Mouse (Mus musculus): ENCODE data around the gene Tmcc3. TPM values are rescaled to one million over a fixed set of nuclear protein-coding genes. Genes with fewer than 3 reads are reported as not detected.

Tmcc3 gene
- polyA plus RNA-seq, 1 experiment, result 6.2 TPM

DNA sequence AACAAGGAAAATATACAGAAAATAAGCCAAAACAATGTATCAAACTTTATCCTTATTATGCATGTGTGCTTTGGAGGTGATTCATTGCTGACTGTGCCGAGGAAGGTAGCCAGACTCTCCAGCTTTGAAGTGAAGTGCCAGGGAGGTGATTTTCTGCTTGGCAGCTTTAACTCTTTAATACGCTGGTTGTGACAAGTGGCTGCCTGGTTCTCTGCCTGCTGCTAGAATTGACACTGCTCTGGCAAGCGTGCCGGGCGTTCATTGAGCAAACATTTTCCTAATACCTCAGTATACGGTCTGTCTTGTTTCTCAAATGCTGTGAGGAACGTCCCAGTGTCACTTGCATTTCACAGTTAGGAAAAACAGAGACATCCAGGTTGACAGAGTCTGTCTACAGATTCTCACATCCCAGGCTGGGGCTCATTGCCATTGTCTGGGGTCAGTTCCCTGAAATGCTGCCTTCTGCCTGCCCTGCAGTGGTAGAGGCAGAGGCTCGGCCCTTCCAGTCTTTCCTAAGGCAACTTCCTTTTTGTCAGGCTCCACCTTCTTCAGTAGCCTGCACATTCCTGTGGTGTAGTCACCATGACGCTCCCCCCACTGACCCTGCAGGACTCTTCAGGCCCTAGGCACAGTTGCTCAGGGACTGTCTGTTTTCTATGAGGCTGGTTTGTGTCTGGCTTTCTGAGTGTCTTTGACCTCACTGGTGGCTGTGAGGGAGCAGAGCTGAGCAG, 69.1 kb downstream of the Tmcc3 start:
- TF ChIP-seq POLR2A (IDR thresholded peaks at IDR 0.05; ENCODE audit: low read depth, low read length), result no peak
- no peak for TF ChIP-seq CTCF (IDR thresholded peaks at IDR 0.05; ENCODE audit: extremely low read depth, insufficient read depth, insufficient read length, insufficient replicate concordance)
- Histone ChIP-seq H3K27ac (ENCODE audit: insufficient read depth, low read length) (no peak overlapping the region), H3K4me3 (ENCODE audit: extremely low read depth, insufficient read depth, insufficient read length) (no peak overlapping the region), H3K27me3 (ENCODE audit: control insufficient read depth, insufficient read depth, low read length) (no peaks in the 10 kb centered on the region), H3K36me3 (ENCODE audit: control insufficient read depth, insufficient read depth, low read length) (no peaks in the 10 kb centered on the region), H3K4me1 (ENCODE audit: control insufficient read depth, insufficient read depth, insufficient read length) (peaks cover 5% of the 10 kb centered on the region; the same call in 1 of the 2 replicates)
- 78% methylated on average over 9 of the region's 9 CpGs for WGBS
- no peak for DNase-seq (ENCODE audit: low read depth in 1 of 2, low spot score in 2 of 2)

DNA sequence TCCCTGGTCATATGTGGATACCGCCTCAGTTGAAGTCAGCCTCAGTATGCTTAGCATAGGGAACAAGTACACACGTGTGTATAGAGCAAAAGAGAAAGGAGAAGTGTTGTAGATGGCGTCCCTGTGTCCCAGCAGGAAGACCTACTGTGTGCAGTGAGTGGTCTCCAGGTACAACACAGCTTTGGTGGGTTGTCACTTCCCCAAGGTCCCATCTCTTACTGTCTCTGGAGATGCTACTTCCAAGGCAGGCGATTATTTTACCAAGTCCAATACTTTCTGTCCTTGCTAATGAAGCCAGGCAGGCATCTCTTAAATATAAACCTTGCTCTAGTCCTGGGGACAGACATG, 69.6 kb downstream of the Tmcc3 start:
- Histone ChIP-seq H3K4me3 (ENCODE audit: extremely low read depth, insufficient read depth, insufficient read length) (no peak overlapping the region), H3K27me3 (ENCODE audit: control insufficient read depth, insufficient read depth, low read length) (no peaks in the 10 kb centered on the region), H3K27ac (ENCODE audit: insufficient read depth, low read length) (no peak overlapping the region), H3K4me1 (ENCODE audit: control insufficient read depth, insufficient read depth, insufficient read length) (peaks cover 5% of the 10 kb centered on the region; the same call in 1 of the 2 replicates), H3K36me3 (ENCODE audit: control insufficient read depth, insufficient read depth, low read length) (no peaks in the 10 kb centered on the region)
- TF ChIP-seq POLR2A (IDR thresholded peaks at IDR 0.05; ENCODE audit: low read depth, low read length), result no peak
- no peak for TF ChIP-seq CTCF (IDR thresholded peaks at IDR 0.05; ENCODE audit: extremely low read depth, insufficient read depth, insufficient read length, insufficient replicate concordance)
- no peak for DNase-seq (ENCODE audit: low read depth in 1 of 2, low spot score in 2 of 2)
- 68% methylated on average over 4 of the region's 4 CpGs for WGBS

DNA sequence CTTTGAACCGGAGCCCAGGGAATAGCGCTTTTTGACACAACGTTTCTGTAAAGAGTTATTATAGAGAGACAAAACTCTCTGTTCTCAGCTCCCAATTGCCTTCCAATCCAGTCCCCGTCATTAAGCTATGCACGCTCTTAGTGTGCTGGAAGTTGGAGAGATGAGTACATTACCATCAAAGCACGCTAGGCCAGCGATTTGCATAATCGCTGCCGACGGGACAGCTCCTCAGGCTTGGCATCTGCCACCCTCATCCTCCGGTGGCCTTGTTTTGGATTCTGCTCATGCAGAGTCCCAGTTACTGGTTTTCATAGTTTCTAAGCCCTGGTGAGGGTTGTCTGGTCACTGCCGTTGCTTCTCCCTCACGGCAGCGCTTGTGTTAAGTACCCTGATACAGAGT, 70.9 kb downstream of the Tmcc3 start:
- Histone ChIP-seq H3K27me3 (ENCODE audit: control insufficient read depth, insufficient read depth, low read length) (no peaks in the 10 kb centered on the region), H3K4me1 (ENCODE audit: control insufficient read depth, insufficient read depth, insufficient read length) (peaks cover 4% of the 10 kb centered on the region; the same call in 1 of the 2 replicates), H3K36me3 (ENCODE audit: control insufficient read depth, insufficient read depth, low read length) (no peaks in the 10 kb centered on the region), H3K27ac (ENCODE audit: insufficient read depth, low read length) (no peak overlapping the region), H3K4me3 (ENCODE audit: extremely low read depth, insufficient read depth, insufficient read length) (no peak overlapping the region)
- DNase-seq (ENCODE audit: low read depth in 1 of 2, low spot score in 2 of 2), result no peak
- WGBS, result 94% methylated on average over 14 of the region's 14 CpGs
- TF ChIP-seq CTCF (IDR thresholded peaks at IDR 0.05; ENCODE audit: extremely low read depth, insufficient read depth, insufficient read length, insufficient replicate concordance) (no peak), POLR2A (IDR thresholded peaks at IDR 0.05; ENCODE audit: low read depth, low read length) (no peak)

DNA sequence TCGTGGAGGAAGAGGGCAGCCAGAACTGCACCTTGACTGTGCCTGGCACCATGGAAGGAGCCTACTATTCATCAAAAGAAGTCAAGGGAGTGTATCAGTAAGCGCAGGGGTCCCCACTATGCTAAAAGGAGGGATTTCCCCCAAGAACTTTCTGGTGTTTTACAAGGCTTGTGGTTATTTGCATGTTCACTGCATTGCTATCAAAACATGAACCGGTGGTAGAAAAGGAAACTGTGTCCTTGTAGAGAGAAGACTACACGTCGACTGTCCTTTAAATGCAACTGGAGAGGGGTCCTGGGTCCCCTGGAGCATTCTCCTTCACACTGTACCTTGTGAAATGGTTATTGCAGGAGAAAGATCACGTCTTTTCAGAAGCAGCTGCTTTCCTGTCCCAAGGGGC, 71.8 kb downstream of the Tmcc3 start:
- no peak overlapping the region for H3K27ac ChIP-seq (ENCODE audit: insufficient read depth, low read length)
- TF ChIP-seq CTCF (IDR thresholded peaks at IDR 0.05; ENCODE audit: extremely low read depth, insufficient read depth, insufficient read length, insufficient replicate concordance) (no peak), POLR2A (IDR thresholded peaks at IDR 0.05; ENCODE audit: low read depth, low read length) (no peak)
- H3K36me3 ChIP-seq (ENCODE audit: control insufficient read depth, insufficient read depth, low read length), result no peaks in the 10 kb centered on the region
- no peak for DNase-seq (ENCODE audit: low read depth in 1 of 2, low spot score in 2 of 2)
- no peaks in the 10 kb centered on the region for H3K27me3 ChIP-seq (ENCODE audit: control insufficient read depth, insufficient read depth, low read length)
- WGBS, result 50% methylated on average over 6 of the region's 6 CpGs
- H3K4me1 ChIP-seq (ENCODE audit: control insufficient read depth, insufficient read depth, insufficient read length), result no peaks in the 10 kb centered on the region; the same call in 1 of the 2 replicates
- H3K4me3 ChIP-seq (ENCODE audit: extremely low read depth, insufficient read depth, insufficient read length), result no peak overlapping the region

DNA sequence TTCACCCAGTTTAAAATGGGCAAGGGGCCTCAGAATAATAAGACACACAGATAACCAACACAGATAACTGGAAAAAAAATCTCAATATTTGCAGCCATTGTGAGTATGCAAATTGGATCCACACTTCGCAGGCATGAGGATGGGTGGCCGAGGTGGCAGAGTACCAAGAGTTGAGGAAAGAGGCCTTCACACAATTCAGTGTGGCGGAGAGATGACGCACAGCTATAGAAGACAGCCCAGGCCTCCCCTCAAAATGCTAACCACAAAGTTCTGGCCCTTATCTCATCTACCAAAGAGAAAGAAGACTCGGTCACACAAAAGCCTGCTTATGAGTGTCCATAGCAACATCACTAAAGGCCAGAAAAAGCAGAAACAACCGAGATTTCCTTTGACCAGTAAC, 77.5 kb downstream of the Tmcc3 start:
- H3K36me3 ChIP-seq (ENCODE audit: control insufficient read depth, insufficient read depth, low read length), result no peaks in the 10 kb centered on the region
- H3K27me3 ChIP-seq (ENCODE audit: control insufficient read depth, insufficient read depth, low read length), result no peaks in the 10 kb centered on the region
- H3K4me3 ChIP-seq (ENCODE audit: extremely low read depth, insufficient read depth, insufficient read length), result no peak overlapping the region
- TF ChIP-seq CTCF (IDR thresholded peaks at IDR 0.05; ENCODE audit: extremely low read depth, insufficient read depth, insufficient read length, insufficient replicate concordance), result no peak
- TF ChIP-seq POLR2A (IDR thresholded peaks at IDR 0.05; ENCODE audit: low read depth, low read length), result no peak
- H3K4me1 ChIP-seq (ENCODE audit: control insufficient read depth, insufficient read depth, insufficient read length), result no peaks in the 10 kb centered on the region
- 65% methylated on average over 6 of the region's 6 CpGs for WGBS
- H3K27ac ChIP-seq (ENCODE audit: insufficient read depth, low read length), result no peak overlapping the region
- no peak for DNase-seq (ENCODE audit: low read depth in 1 of 2, low spot score in 2 of 2)

DNA sequence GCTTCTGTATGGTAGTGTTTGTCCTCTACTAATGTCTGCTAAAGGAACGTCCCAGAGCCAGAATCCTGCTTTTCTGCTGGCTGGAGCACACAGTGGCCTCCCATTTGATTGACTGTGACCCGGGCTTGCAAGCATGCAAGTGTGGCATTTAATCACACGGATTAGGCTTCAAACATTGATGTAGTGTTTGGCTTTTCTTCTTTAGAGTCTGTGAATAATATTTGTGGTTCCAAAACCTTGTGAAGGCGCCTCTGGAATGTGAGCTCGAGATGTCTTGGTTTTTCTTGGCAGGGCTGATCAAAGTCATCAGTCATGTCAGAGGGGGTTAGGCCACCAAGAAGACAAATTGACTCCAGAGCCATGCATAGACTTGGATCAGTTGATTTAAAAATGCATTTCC, 79.3 kb downstream of the Tmcc3 start:
- Histone ChIP-seq H3K36me3 (ENCODE audit: control insufficient read depth, insufficient read depth, low read length) (no peaks in the 10 kb centered on the region), H3K4me1 (ENCODE audit: control insufficient read depth, insufficient read depth, insufficient read length) (no peaks in the 10 kb centered on the region), H3K4me3 (ENCODE audit: extremely low read depth, insufficient read depth, insufficient read length) (no peak overlapping the region), H3K27ac (ENCODE audit: insufficient read depth, low read length) (no peak overlapping the region), H3K27me3 (ENCODE audit: control insufficient read depth, insufficient read depth, low read length) (no peaks in the 10 kb centered on the region)
- TF ChIP-seq CTCF (IDR thresholded peaks at IDR 0.05; ENCODE audit: extremely low read depth, insufficient read depth, insufficient read length, insufficient replicate concordance) (no peak), POLR2A (IDR thresholded peaks at IDR 0.05; ENCODE audit: low read depth, low read length) (no peak)
- WGBS, result 86% methylated on average over 5 of the region's 5 CpGs
- no peak for DNase-seq (ENCODE audit: low read depth in 1 of 2, low spot score in 2 of 2)

DNA sequence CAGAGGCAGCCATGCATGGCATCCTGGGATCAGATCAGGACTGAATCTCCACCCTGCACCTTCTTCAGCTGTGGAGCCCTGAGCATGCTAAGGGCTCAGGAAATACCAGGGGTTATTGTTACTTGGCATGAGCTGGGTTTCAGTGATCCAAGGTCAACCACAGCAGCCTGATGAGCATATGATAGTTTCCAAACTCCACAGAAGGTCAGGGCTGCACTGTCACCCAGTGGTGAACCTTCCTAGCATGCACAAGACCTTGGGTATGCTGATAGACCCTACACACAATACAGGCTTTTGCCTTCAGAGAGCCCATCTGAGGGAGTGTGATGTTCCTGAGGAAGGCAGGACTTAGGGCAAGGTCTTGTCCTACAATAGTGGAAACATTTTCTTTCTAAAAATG, 82.5 kb downstream of the Tmcc3 start:
- Histone ChIP-seq H3K4me3 (ENCODE audit: extremely low read depth, insufficient read depth, insufficient read length) (no peak overlapping the region), H3K27ac (ENCODE audit: insufficient read depth, low read length) (no peak overlapping the region), H3K27me3 (ENCODE audit: control insufficient read depth, insufficient read depth, low read length) (no peaks in the 10 kb centered on the region), H3K4me1 (ENCODE audit: control insufficient read depth, insufficient read depth, insufficient read length) (no peaks in the 10 kb centered on the region), H3K36me3 (ENCODE audit: control insufficient read depth, insufficient read depth, low read length) (no peaks in the 10 kb centered on the region)
- no peak for DNase-seq (ENCODE audit: low read depth in 1 of 2, low spot score in 2 of 2)
- TF ChIP-seq POLR2A (IDR thresholded peaks at IDR 0.05; ENCODE audit: low read depth, low read length), result no peak
- TF ChIP-seq CTCF (IDR thresholded peaks at IDR 0.05; ENCODE audit: extremely low read depth, insufficient read depth, insufficient read length, insufficient replicate concordance), result no peak
